Mouse (Mus musculus) testis, adult 2 months (tissue): ENCODE data around the gene Tenm4.

Experiments
- CTCF ChIP-seq: fragments of 200-500 bp; IDR thresholded peaks from 2 replicates; pipeline ENCODE4 v1.5.1; 2012; ENCODE audit warnings: low read depth, mild to moderate bottlenecking, inconsistent platforms, low read length, moderate library complexity; ENCODE audit not compliant: control insufficient read depth, insufficient read depth, insufficient replicate concordance
- POLR2A ChIP-seq: fragments of 200-500 bp; IDR thresholded peaks from 2 replicates; pipeline ENCODE4 v1.6.1; 2012; ENCODE audit warnings: low read depth, mild to moderate bottlenecking, inconsistent platforms, low read length, moderate library complexity; ENCODE audit not compliant: control insufficient read depth

DNA sequence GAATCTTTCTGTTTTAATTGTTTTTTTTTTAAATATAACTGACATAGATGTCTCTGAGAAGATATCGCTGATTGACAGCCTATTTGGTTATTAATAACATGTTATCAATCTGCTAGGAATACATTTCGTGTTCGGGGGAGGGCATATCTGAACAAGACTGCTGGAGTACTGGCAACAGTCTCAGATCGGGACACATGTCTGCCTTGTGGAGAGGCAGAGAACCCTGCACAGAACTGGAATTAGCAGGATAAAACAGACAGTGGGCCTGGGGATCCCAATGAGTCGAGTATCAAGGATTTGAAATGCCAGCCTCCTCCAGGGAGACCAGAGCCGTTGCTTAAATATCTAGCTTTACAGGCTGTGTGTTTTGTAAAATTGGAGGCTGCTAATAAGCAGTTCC lies 299.8 kb downstream of the Tenm4 start:
- TF ChIP-seq CTCF (no peak), POLR2A (no peak)
